Mouse (Mus musculus): ENCODE measurements around the gene Timm8a2. TPM values are rescaled to one million over a fixed set of nuclear protein-coding genes. Genes with fewer than 3 reads are reported as not detected.
"Not testable (repeated sequence)": the region's sequence is repeated elsewhere in the genome, so short reads cannot be mapped to it uniquely, and the experiment has no call there.

The Timm8a2 gene
- total RNA-seq, 2 experiments from 2014 or later, result not detected

- no peak for DNase-seq
Measured at GRCm38 (mm10) chr14:122061376-122061775, 26.9 kb downstream of the Timm8a2 start.

DNA sequence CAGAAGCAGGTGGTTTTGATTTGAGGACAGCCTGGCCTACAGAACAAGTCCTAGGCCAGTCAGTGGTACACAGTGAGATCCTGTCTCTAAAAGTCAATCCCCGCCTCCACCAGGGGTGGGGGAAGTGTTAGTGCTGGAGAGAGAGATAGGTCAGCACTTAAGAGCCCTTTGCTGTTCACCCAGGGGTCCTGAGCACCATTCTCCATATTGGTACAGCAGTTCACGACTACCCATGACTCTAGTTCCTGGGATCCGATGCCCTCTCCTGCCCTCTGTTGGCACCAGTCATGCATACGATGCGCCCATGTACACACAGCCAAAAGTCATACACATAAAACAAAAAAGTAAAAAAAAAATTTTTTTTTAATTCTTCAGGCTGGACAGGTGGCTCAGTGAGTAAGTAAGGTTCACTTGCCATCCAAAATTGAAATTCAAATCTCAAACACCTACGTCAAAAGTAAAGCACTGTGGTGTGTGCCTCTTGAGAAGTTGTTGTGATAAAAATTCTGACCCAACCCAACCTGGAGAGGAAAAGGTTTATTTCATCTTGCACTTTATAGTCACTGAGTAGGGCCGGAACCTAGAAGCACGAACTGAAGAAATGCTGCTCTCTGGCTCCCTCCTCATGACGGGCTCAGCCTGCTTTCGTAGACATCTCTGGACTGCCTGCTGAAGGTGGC is 28.1 kb downstream of the Timm8a2 start:
- no peak for DNase-seq

DNA sequence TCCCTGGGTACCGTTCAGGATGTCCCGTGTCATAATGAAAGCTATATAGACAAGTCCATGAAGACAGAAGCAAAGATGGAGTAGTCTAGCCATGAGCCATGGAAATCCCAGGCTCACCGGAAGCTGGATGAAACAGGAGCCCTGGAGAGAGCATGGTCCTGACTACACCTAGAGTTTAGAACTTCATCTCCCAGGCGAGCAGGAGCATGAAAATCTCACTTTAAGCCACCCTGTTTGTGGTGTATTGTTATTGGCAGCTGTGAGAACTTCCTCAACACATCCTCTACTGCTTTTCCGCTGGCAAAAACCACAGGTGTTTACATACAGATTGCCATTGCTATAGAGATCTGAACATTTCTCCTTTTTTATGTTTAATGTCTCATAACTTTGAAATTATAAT is 29.1 kb downstream of the Timm8a2 start:
- DNase-seq, result no peak

- DNase-seq, result peak; percentile 78
Measured at GRCm38 (mm10) chr14:122064519-122064918, 30.0 kb downstream of the Timm8a2 start.

- no peak for DNase-seq
Measured at GRCm38 (mm10) chr14:122066243-122066642, 31.8 kb downstream of the Timm8a2 start.

DNA sequence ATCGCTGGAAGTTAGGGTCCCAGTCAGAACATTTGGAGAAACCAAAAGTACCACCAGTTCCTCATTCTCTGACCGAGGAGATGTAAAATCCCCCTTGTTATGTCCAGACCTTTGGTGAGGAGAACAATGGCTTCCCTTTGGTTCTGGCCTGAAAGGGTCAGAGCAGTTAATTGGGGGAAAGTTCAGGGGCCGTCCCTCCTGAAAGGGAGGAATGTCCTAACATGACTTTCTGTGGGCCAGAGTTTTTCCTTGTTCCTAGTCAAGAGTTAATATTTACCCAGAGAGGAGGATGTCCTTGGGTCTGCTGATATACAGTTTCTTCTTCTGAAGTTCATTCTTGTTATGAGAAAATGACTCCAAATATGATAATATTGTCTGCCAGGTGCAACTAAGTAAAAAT is 33.6 kb downstream of the Timm8a2 start:
- not testable (repeated sequence) for DNase-seq

DNA sequence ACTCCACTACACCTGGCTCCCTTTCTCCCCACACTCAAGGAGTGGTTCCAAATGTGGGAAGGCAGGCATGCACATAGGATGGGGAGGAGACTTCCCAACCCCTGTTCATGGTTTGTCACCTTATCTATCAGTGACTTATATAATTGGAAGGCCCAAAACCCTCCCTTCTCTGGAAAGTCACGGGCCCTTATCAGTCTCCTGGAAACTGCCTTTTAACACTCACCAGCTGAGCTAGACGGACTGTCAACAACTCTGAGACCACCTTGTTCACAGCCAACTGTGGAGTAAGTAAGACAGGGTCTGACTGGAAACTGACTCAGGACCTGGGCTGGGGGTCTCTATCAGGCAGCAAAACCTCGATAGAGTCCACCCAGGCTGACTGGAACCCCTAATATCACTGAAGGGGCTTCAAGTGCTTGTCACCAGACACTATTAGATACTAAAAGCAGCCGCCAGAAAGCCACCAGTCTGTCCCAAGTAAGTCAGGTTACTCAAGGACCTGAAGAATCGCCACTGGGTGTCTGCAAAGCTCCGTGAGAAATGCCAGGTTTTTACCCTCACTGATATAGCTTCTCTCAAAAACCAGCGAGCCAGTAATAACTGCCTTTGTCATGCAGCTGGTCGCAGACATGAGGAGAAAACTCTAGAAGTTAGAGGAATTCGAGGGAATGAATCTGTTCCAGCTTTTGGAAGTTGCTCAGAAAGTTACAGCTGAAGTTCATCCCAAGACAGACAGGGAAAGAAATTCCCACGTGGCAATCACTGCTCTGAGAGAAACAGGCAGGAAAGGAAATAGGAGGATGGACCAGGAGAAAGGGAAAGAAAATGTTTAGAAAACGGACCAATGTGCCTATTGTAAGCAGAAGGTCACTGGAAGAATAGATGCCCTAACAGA is 34.6 kb downstream of the Timm8a2 start:
- DNase-seq, result no peak

- no peak for DNase-seq
Measured at GRCm38 (mm10) chr14:122069948-122070347, 35.5 kb downstream of the Timm8a2 start.

- DNase-seq, result no peak
Measured at GRCm38 (mm10) chr14:122073422-122073821, 38.9 kb downstream of the Timm8a2 start.

DNA sequence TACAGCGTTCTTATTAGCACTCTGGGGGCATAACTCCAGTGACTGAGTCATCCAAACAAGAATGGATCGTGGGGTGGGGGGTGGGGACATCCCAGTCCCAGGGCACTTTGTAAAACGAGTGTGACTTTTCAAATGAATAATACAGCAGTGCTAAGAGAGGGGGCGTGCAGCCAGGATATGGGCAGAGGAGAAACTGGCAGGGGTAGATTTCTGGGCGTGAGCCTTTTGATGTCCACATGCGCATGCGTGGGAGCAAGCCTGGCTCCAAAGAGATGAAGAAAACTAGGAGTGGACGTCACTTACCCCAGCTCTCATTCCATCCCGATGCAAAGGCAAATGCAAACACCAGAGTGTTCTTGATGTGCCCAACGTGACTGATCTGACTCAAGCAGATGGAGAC is 39.9 kb downstream of the Timm8a2 start:
- no peak for DNase-seq

DNA sequence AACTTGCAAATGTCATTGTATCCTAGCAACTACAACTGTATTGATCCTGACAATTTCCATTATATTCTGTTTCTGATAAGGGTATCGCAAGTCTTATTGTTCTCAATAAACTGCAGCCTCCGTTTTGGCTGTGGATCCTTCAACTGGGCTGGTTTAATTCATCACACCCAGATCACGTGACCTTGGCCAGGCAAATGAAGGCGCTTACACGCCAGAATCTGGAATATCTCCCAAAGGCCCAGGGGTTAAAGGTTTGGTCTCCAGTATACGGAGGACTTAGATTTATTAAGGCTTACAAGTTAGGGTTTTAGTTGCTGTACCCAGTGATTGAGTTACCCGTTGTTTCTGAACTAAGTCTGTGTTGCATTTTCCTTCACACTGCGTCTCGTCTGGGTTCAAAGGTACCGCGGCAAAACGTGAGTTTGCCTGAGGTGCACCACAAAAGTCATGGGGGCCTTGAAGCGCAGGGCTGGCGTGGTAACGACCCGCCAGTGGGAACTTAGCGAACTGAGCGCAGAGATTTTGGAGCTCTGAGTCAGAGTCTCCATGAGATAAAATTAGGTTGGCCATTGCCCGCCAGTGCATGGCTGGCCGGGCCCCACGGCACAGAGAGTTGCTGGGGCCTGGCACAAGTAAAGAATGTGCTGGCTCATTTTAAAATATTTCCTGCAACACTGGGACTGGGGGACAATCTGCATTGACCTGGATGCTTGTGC is 41.2 kb downstream of the Timm8a2 start:
- DNase-seq, result no peak

DNA sequence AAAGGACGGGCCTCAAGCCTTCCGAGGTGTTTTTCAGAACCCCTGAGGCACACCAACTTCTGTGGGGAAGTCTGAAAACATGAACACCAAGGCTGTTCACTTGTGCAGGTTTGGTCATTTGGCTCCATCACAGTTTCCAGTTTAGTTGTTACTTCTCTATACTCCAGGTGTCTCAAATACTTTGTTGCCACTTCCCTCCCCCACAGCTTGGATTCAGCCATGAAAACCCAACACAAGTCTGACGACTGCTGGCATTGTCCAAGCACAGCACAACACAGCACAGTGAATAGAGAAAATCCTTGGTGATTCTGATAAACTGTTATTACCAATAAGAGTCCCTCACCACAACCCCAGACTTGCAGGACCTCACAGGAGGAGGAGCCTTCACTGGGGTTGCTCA is 42.5 kb downstream of the Timm8a2 start:
- DNase-seq, result no peak

DNA sequence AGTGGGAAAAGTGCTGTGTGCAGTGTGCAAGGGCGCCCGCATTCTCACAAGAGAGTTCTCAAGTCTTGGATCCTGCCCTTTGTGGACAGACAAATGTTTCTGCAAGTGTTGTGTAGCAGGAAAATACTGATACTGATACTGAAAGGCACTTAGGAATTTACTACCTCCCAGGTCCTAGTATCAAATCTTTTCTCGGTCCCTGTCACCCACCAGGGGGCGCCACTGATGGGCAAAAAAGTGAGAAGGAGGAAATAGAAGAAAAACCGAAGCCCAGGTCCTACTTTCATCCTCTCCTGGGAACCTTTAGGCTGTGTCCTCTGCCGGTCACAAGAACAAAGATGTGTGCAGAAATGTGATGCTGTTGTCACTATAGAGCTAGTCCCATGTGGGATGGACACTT is 45.0 kb downstream of the Timm8a2 start:
- peak; percentile 73 for DNase-seq

GRCm38 (mm10) chr14:122079921-122080320 is 45.4 kb downstream of the Timm8a2 start:
- DNase-seq, result no peak

DNA sequence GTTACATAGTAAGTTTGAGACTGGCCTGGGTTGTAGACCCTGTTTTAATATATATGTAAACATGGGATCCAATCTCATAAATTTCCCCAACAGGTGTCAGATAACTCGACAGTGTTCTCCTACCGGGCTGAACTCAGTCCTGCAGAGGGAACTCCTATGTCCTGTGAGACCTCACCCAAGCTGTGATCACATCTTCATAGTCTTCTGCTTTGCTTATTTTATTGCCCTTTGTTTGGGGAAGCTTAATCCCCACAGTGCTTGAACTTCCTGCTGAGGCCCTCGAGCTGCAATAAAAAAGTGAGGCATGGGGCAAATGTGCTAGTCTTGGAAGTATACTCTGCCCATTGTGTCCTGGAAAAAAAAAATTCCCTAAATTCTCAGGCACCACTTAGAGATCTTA is 46.8 kb downstream of the Timm8a2 start:
- DNase-seq, result no peak

DNA sequence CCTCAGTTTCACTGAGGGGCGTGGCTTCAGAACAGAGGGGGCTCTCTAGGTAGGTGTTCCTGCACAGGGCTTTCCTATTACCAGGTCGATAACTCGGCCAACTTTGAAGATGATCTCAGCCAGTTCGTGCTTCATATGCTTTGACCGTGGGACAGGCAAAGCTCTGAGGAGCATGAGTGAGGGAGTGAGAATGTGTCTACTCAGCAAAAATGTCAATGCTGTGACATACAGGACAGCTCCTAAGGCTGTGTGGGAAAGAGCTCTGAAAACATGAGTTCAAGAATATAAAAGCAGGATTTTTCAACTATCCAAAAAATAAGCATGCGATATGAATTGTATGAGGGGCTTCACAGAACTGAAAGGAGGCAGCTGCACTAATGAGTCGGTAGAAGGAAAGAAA is 49.0 kb downstream of the Timm8a2 start:
- no peak for DNase-seq

DNA sequence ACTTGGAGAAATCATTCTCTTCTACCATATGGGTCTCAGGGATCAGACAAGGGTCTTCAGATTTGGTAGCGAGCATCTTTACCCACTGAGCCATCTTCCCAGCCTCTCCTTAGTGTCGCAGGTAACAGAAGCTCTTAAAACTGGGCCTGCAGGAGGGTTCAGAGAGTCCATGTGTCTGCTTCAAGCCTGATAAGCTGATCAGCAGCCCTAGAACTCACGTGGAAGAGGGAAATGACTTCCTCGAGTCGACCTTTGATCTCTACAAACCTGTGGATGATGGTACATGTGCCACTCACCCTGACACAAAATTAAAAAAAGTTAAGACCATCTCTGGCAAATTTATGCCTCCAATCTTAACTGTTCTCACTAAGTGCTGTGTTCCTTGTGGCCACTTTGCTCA is 53.5 kb downstream of the Timm8a2 start:
- DNase-seq, result no peak

Other genes starting within 250 kb of the Timm8a2 start
- gene Dock9, start 236.8 kb upstream of the Timm8a2 start, total RNA-seq (2021), result 10 to 100 TPM; 28.3 to 35.0 TPM
- 10 to 100 TPM; 23.1 to 23.7 TPM for gene Ubac2, start 156.1 kb upstream of the Timm8a2 start, total RNA-seq (2021)
- not detected for gene Gpr18, start 118.9 kb upstream of the Timm8a2 start, total RNA-seq (2021)
- gene Gpr183, start 69.5 kb upstream of the Timm8a2 start, total RNA-seq (2021), result 1 to 10 TPM in 1 of 2 experiments, under 1 TPM in 1; 0.68 to 1.4 TPM
- 10 to 100 TPM; 72.4 to 75.1 TPM for gene Tm9sf2, start 72.4 kb downstream of the Timm8a2 start, total RNA-seq (2021)
- 10 to 100 TPM; 61.4 to 66.2 TPM for gene Clybl, start 147.0 kb downstream of the Timm8a2 start, total RNA-seq (2021)

Data from gastrocnemius, postnatal 10 days (tissue).